Mouse (Mus musculus) frontal cortex, adult 2 months (tissue): ENCODE measurements around the gene Prdm12. TPM values are rescaled to one million over a fixed set of nuclear protein-coding genes. Genes with fewer than 3 reads are reported as not detected.

Experiments
- DNase-seq, 2 experiments: peaks; one replicate each; pipeline ENCODE4 v3.0.0; 2022; ENCODE audit warnings: low spot score in 1 of 2; ENCODE audit errors: extremely low spot score in 1 of 2
- polyA plus RNA-seq: library from polyadenylated mRNA; depleted of rRNA; stranded (reverse); fragments of >200 nt; gene quantifications from 2 replicates; pipeline ENCODE4 v1.2.3, GENCODE M21; 2012; rRNA removed

Gene Prdm12
- polyA plus RNA-seq, result 0.21 and 0.46 TPM in 2 replicates

DNA sequence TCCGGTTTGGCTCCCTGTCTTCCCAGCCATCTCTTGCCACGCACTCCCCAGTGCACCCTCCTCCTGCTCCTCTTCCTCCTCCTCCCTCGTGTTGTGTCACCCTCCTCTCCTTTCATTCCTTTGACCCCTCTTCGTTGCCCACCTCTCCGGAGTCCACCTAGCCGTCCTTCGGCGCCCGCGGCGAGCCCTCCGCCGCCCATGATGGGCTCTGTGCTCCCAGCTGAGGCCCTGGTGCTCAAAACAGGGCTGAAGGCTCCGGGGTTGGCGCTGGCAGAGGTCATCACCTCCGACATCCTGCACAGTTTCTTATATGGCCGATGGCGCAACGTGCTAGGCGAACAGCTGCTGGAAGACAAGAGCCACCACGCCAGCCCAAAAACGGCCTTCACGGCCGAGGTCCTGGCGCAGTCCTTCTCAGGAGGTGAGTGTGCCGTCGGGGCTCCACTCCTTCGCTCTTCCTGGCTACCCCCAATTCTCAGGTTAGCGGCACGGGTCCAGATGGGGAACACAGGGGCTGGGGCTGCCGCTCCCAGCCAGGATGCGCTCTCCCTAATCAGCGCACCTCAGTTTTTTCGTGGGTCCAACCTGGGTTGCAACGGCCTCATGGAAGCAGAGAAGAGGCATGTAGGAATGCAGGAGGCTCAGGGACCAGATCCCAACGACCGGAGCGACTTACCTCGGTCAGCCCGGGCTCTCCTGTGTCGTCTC, at the start of gene Prdm12:
Prdm12 (plus strand) TSS at position 137 of the 708 bp plus-strand sequence.
- no peak for DNase-seq

DNA sequence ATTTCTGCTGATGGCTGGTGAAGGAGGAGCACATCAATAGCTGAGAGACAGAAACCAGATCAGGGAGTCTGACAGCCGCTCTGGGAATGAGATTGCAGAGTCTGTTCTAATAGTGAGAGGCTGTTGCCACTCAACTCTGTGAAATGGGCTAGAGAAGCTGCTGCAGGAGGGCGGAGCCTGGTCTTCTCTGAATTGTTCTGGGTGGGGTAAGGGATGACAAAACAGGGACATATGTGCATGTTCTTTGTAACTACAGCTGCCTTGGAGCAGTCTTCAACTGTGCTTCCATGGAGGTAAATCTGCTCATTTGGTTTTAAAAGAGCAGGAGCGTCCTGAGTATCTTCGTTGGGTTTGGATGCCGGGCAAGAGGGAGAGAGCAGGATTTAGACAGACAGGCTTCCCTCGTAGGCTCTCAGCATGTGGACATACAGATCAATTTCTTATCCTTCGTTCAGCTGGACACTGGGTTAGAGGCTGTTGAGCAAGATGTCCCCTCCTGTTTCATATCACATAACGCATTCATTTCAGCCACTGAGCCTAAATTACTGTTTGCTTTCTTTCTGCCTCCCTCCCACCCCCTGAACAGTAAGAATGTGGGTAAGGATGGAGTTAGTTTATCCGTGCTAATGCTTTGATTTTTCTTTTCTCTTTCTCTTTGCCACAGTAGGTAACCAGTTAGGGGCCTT, 47.9 kb upstream of the Prdm12 start:
- DNase-seq, result no peak

GRCm38 (mm10) chr2:31607555-31607954, 32.3 kb upstream of the Prdm12 start:
- DNase-seq, result no peak

DNA sequence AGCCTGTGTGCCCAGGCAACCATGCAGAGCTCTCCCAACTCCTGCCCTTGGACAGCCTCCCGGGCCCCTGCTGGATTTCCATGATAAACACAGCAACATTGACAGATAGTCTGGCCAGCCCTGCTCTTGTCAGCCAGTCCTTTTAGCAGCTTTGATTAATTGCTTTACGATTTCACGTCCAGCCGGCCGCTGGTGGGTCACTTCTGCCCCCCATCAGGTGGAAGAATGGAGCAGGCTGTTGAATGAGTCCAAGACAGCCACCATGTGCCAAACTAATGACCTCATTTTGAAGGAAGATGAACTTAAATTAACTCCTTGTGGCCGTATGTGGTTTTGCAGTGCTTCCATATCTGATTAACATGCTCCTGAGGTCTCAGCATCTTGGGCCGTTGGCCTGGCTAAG, 30.0 kb upstream of the Prdm12 start:
- no peak for DNase-seq

DNA sequence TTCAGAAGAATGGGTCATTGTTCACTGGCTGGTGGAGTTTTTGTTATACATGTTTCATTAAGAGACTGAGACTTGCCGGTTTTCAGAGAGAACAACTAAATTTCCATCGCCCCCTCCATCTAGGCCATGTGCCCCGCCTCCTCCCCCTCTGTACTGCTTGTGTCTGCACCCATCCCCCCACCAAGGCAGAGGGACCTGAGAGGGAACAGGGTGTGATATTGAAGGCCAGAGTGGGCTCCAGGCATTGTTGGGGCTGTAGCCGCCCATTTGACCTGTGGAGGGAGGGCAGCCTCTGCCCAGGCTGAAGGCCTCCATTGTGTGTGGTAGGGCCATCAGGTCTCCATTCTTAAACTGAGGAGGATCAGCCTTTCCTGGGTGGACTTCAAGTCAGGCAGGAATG, 28.9 kb upstream of the Prdm12 start:
- DNase-seq, result no peak

GRCm38 (mm10) chr2:31611400-31611799, 28.4 kb upstream of the Prdm12 start:
- DNase-seq, result no peak

DNA sequence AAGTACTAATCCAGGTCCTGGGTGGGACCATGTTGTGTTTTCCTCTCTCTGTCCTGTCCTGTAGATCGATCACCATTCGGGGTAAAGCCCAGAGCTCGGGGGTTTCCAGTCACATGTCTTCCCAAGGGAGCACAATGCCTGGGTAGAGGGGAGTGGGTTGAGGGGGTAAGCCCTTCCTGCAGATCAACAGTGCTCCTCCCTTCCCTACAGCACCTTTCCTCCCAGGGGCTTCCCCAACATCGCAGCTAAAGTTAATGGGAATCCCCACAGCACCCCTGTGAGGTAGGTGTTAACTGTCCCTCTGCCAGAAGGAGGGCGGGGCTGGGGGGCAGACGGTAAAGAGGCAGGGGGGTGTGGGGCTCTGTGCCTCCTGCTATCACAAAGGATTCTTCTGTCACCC, 27.2 kb upstream of the Prdm12 start:
- DNase-seq, result no peak

GRCm38 (mm10) chr2:31613781-31614180, 26.1 kb upstream of the Prdm12 start:
- DNase-seq, result no peak

GRCm38 (mm10) chr2:31618484-31619161, 21.2 kb upstream of the Prdm12 start:
- no peak for DNase-seq

- DNase-seq, result no peak
Measured at GRCm38 (mm10) chr2:31619208-31619607, 20.6 kb upstream of the Prdm12 start.

DNA sequence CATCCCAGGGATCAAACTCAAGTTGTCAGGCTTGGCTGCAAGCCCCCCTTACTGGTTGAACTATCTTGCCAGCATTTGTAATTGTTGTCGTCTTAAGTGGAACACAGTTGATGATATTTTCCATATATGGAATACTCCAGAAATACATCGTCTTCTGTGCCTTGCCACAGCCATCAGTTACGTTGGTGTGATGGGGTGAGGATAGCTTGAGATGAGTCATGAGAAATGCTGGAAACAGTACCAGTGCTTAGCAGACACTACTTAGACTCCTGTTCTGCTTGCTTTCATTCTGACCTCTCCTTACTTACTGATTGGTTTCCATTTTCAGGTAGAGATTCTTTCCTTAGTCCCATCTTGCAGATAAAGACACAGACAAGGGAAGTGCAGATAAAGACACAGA, 6.3 kb upstream of the Prdm12 start:
- peak in 1 of 2 experiments; percentile 41 for DNase-seq

DNA sequence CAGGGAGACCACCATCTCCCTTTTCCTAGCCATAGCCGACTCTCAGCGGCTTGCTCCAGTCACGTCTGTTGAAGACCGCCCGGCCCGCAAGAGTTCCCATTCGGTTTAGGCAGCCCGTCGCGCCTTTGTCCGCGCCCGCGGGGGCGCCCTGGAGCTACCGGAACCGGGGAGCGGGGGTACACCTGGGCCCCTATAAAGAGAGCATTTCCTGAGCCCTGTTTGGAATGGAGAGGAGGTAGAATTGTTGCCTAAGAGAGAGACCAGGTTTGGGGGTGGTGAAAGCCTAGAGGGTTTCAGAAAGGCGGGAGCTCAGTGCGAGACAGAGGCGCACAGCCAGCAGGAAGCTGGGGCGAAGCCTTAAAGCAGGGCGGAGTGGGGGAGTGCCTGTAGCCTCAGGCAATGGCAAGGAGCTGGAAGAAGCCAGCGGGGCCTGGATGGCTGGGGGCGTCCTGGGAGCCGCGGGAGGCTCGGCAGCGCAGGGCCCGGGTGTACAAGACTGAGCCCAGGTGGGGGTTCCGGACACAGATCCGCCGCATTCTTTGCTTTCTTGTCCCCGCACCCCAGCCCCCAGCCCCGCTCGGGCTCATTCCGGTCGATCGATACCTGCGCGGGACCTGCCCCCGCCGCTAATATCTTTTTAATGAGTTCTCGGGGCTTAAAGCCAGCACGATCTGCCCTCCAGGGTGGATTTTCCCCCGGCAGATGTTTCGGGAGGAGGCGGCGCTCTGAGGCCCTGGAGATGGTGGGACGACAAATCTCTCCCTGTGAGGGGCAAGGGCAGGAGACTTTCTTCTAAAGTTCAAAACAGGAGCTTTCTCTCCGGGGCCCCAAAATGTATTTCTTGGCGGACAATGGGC, 4.3 kb upstream of the Prdm12 start:
- DNase-seq, result peak in 1 of 2 experiments; percentile 28

GRCm38 (mm10) chr2:31636138-31636741, 3.6 kb upstream of the Prdm12 start:
- DNase-seq, result no peak

- DNase-seq, result no peak
Measured at GRCm38 (mm10) chr2:31636742-31637141, 3.1 kb upstream of the Prdm12 start.

GRCm38 (mm10) chr2:31637311-31637710, 2.5 kb upstream of the Prdm12 start:
- DNase-seq, result no peak

- no peak for DNase-seq
Measured at GRCm38 (mm10) chr2:31637807-31638206, 2.0 kb upstream of the Prdm12 start.

DNA sequence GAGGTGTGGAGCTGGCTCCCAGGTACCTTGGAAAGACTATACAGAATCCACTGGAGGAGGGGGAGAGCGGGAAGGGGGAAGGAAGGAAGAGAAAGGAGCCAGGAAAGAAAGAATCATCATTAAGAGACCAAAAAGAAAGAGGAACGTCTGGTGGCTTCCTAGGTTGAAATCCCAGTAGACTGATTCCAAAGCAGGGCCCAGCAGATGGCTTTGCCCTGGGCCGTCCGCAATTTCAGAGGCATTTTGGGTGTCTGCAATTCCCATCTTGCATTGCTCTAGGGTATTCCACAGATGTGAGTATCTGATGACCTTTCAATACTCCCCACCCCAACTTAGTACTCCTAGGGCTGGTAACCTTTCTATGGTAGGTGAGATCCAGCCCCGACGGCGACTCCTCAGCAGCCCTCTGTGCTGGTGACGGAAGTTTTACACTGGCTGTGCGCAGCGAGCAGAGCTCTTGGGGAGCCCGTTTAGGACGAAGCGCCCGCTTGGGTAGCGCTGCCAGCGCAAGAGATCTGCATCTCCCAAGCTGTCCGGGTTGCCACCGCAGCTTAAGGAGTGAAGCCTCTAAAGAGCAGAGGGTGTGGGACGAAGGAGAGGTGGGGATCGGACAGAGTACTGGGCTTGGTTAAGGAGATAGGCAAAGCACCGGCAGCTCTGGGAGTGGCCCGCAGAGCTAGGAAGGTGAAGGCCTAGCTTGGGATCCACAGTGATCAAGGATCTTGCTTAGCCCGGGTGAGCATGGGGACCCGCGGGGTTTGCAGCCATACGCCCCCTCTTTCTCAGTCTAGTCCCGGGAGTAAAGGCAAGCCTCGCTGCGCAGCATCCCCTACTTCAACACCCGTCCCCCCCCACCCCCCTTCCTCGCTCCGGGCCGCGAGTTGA, 1.0 kb upstream of the Prdm12 start:
- no peak for DNase-seq

GRCm38 (mm10) chr2:31639466-31639760, 424 bp upstream of the Prdm12 start:
- DNase-seq, result no peak
